Mouse (Mus musculus): ENCODE results near the gene Nlgn1.

- TF ChIP-seq CTCF (IDR thresholded peaks at IDR 0.05; ENCODE audit: control insufficient read depth, insufficient read depth, insufficient replicate concordance, low read depth, low read length), result no peak
- TF ChIP-seq POLR2A (IDR thresholded peaks at IDR 0.05; ENCODE audit: control insufficient read depth, low read depth, low read length), result no peak
These were observed 215.2 kb downstream of the Nlgn1 start for GRCm38 (mm10) chr3:26117071-26117470.
